Mouse (Mus musculus): ENCODE results near the gene Fau.
A peak's percentile ranks its signal among the peaks of the same experiment; 100 is the strongest.
"Not testable (repeated sequence)": the region's sequence is repeated elsewhere in the genome, so short reads cannot be mapped to it uniquely, and the experiment has no call there.

The Fau gene

GRCm38 (mm10) chr19:6057313-6058096, at the start of gene Fau, which contains the start of gene Mrpl49:
TSS of gene Fau (plus strand) at chr19:6057844.
TSS of gene Mrpl49 (minus strand) at chr19:6057785.
- DNase-seq (ENCODE audit: low spot score), result peak; percentile 99

- DNase-seq (ENCODE audit: low spot score), result no peak
Observed at GRCm38 (mm10) chr19:6009137-6009536, 48.5 kb upstream of the Fau start.

GRCm38 (mm10) chr19:6013691-6014090, 44.0 kb upstream of the Fau start:
- DNase-seq (ENCODE audit: low spot score), result peak; percentile 87

GRCm38 (mm10) chr19:6014991-6015510, 42.6 kb upstream of the Fau start:
- peak; percentile 64 for DNase-seq (ENCODE audit: low spot score)

GRCm38 (mm10) chr19:6015511-6016315, 41.9 kb upstream of the Fau start, which contains the start of gene Capn1:
TSS of gene Capn1 (minus strand) at chr19:6015897.
- DNase-seq (ENCODE audit: low spot score), result peak; percentile 75

GRCm38 (mm10) chr19:6016532-6016931, 41.1 kb upstream of the Fau start:
- no peak for DNase-seq (ENCODE audit: low spot score)

- DNase-seq (ENCODE audit: low spot score), result peak; percentile 92
Observed at GRCm38 (mm10) chr19:6018142-6019089, 39.2 kb upstream of the Fau start.

- DNase-seq (ENCODE audit: low spot score), result no peak
Observed at GRCm38 (mm10) chr19:6020276-6020675, 37.4 kb upstream of the Fau start.

GRCm38 (mm10) chr19:6023059-6023458, 34.6 kb upstream of the Fau start:
- no peak for DNase-seq (ENCODE audit: low spot score)

GRCm38 (mm10) chr19:6023930-6024329, 33.7 kb upstream of the Fau start:
- no peak for DNase-seq (ENCODE audit: low spot score)

GRCm38 (mm10) chr19:6028991-6029390, 28.7 kb upstream of the Fau start:
- DNase-seq (ENCODE audit: low spot score), result no peak

- DNase-seq (ENCODE audit: low spot score), result no peak
Observed at GRCm38 (mm10) chr19:6029426-6029825, 28.2 kb upstream of the Fau start.

- DNase-seq (ENCODE audit: low spot score), result no peak
Observed at GRCm38 (mm10) chr19:6030520-6031280, 26.9 kb upstream of the Fau start.

- DNase-seq (ENCODE audit: low spot score), result no peak
Observed at GRCm38 (mm10) chr19:6035966-6036585, 21.6 kb upstream of the Fau start.

GRCm38 (mm10) chr19:6037695-6038094, 19.9 kb upstream of the Fau start:
- DNase-seq (ENCODE audit: low spot score), result no peak

- DNase-seq (ENCODE audit: low spot score), result no peak
Observed at GRCm38 (mm10) chr19:6038326-6038725, 19.3 kb upstream of the Fau start.

- no peak for DNase-seq (ENCODE audit: low spot score)
Observed at GRCm38 (mm10) chr19:6040002-6040401, 17.6 kb upstream of the Fau start.

GRCm38 (mm10) chr19:6042293-6042692, 15.4 kb upstream of the Fau start:
- no peak for DNase-seq (ENCODE audit: low spot score)

GRCm38 (mm10) chr19:6044102-6044501, 13.5 kb upstream of the Fau start:
- not testable (repeated sequence) for DNase-seq (ENCODE audit: low spot score)
